Mouse (Mus musculus): ENCODE measurements around the gene Ccdc171.
"Not testable (repeated sequence)": the region's sequence is repeated elsewhere in the genome, so short reads cannot be mapped to it uniquely, and the experiment has no call there.

Ccdc171 gene

DNA sequence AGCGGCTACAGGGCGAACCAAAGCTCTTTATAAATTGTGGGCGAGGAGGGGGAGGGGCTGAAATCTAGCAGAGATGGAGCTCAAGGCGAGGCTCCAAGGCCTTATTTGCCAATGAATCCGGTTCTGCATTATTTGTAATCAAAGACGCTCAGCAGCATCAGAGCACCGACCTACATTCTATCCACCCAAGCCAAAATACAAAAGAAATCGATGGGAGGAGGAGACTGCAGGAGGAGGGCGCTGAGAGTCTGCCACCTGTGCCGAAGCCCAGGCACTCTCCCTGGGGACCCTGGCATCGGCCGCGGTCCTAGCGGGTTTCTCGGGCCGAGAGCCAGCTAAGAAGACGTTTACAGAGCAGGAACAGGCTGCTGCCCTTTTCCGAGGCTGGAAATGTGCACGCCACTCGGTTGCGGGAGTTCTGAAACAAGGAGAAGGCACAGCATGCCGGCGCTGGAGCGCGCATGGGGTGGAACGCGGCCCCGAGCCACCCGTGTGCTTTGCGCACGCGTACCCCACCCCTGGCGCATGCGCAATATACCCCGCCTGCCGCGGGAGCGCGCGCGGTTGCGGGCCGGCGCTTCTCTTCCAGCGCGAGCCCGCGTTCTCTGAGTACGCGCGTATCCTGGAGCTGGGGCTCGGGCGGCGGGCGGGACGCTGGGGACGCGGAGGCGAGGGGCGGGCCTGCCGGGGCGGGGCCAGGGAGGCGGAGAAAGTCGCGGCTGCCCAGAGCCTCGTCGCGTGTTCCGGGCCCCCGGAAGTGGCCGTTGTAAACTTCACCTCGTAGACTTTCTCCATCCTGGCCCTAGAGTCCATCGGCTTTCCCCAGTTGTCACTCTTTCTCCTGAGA, at the start of gene Ccdc171:
TSS of gene Ccdc171 (plus strand) at position 703 of the 847 bp plus-strand sequence.
- peak; percentile 86 for DNase-seq (ENCODE audit: low read depth, low spot score)

- DNase-seq (ENCODE audit: low read depth, low spot score) = no peak
Observed at GRCm38 (mm10) chr4:83485250-83485649, 40.1 kb upstream of the Ccdc171 start.

DNA sequence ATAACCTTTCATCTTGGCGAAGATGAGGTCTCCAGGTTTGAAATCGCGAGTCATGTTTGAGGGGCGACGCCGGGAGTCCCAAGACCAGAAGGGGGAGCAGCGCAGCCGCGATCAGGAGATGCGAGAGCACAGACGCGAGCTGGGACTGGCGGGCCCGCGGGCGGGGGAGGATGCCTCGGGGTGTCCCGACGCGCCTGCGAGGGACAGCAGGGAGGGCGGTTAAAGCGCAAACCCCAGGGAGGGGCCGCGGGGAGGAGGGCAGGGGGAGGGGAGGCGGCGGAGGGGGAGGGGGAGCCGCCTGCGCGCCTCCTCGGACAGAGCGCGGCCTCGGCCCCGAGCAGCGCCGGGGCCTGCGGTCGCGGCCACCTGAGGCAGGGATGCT, 39.6 kb upstream of the Ccdc171 start:
- peak; percentile 68 for DNase-seq (ENCODE audit: low read depth, low spot score)

DNA sequence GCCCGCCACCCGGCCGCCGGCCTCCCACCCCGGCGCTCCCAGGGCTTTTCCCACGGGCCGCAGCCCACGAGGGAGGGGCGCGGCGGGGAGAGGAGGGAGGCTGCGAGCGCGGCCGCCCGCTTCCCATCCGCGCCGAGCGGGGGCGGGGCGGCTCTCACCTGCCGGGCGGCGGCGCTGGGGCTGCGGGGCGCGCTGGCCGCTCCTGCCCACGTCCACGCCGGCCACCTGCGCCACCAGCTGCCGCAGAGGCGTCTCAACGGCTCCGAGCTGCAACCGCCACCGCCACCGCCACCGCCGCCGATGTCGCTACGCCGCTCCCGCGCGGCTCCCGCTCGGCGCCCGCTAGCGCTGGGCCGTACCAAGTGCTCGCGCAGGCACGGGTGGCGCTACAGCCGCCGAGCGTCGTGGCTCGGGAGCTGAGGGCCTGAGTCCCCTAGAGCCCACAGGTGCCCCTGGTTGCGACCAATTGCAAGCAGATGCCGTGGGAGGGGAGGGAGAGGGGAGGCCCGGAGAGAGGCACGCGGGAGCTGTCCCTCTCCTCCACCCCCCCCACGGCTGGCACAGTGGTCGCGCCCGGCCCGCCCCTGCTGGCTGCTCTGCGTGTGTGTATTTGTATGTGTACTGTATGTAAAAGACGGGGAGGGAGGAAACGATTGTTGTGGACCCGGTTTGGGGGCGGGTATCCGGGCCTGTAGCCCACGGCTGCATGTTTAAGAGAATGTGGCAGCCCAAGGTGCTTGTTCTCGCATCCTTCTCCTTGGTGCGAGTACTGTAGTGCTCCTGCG, 39.0 kb upstream of the Ccdc171 start, which contains the start of gene Psip1:
TSS of gene Psip1 (minus strand) at position 343 of the 785 bp plus-strand sequence.
- DNase-seq (ENCODE audit: low read depth, low spot score) = peak; percentile 75

DNA sequence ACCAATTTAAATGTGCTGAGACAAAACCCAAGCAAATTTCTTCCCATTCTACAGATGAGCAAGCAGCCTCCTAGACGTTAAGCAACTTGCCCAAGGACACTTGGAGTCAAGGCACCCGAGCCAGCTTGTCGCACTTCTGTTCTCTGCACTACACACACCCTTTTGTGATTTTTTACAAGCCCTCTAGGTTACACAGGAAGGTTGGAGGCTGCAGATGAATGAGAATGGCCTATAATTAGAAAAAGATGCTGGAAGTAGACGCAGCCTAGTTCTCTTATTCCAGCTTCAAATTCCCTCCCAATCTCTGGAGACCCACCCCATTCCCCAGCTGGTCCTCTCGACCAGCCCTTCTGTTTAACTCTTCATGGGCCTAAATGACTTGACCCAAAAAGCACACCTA, 36.2 kb upstream of the Ccdc171 start:
- no peak for DNase-seq (ENCODE audit: low read depth, low spot score)

DNA sequence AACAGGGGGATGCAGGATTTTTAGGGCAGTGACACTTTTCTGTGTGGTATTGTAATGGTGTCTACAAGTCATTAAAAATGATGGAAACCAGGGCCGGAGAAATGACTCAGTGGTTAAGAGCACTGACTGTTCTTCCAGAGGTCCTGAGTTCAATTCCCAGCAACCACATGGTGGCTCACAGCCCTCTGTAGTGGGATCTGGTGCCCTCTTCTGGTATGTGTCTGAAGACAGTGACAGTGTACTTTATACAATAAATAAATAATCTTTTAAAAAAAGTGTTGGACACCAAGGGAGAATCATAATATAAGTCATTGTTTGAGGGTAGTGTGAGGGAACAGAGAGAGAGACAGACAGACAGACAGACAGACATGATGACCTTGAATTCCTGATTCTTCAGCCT, 32.2 kb upstream of the Ccdc171 start:
- DNase-seq (ENCODE audit: low read depth, low spot score) = no peak

DNA sequence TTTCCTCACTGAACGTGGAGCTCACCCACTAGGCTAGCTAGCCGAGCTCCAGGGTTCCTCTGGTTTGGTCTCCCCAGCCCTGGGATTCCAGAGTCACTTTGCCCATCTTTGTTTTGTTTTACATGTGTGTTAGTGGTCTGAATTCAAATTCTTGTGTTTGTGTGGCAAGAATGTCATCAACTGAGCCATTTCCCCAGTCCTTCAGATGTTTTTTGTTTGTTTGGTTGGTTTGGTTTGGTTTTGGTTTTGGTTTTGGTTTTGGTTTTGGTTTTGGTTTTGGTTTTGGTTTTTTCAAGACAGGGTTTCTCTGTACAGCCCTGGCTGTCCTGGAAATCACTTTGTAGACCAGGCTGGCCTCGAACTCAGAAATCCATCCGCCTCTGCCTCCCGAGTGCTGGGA, 28.3 kb upstream of the Ccdc171 start:
- not testable (repeated sequence) for DNase-seq (ENCODE audit: low read depth, low spot score)

DNA sequence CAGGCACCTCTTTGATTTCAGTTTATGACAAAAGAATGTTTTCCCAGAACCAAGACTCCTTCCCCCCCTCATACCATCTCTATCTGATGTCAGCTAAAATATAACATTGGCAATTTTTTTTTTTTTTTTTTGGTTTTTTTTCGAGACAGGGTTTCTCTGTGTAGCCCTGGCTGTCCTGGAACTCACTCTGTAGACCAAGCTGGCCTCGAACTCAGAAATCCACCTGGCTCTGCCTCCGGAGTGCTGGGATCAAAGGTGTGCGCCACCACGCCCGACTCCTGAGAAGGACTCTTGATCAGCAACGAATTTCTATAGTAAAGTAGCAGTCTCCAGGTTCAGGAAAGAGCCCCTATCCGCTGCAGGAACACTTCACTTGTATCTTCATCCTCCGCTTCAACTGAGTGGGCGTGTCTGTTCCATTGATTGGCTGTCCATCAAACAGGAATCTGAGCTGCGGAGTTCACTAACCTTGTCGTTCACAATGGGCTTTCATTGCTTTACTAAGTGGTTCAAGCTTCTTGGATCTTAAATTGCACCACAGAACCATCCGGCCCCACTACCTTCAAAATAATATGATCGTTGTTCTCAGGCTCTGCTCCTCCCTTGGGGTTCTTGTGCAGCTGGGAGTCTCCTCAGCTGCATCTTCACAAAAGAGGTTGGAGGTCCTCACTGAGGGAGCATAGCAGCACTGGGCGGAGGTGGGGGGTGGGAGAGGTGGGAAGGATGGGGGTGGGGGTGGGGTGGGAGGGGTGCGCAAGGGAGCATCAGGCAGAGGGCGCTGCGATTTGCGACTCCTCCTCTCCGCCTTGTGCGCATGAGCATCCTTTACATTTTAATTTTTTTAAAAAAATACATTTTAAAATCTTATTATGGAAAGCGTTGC, 24.9 kb upstream of the Ccdc171 start:
- no peak for DNase-seq (ENCODE audit: low read depth, low spot score)

DNA sequence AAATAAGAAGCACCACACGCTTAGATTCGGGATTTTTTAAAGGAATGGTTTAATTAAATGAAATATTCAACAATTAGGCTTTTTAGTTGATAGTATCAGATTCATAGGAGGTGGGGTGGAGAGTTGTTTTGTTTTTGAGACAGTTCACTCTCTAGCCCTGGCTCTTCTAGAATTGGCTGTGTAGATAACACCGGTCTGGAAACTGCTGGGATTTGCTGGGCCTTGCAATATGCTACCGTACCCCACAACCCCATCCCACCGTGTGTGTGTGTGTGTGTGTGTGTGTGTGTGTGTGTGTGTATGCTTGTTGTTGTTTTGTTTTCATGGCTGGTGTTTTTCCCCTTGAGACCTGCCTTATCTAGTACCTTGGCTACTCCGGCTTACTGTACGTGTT, 24.3 kb upstream of the Ccdc171 start:
- DNase-seq (ENCODE audit: low read depth, low spot score) = no peak

DNA sequence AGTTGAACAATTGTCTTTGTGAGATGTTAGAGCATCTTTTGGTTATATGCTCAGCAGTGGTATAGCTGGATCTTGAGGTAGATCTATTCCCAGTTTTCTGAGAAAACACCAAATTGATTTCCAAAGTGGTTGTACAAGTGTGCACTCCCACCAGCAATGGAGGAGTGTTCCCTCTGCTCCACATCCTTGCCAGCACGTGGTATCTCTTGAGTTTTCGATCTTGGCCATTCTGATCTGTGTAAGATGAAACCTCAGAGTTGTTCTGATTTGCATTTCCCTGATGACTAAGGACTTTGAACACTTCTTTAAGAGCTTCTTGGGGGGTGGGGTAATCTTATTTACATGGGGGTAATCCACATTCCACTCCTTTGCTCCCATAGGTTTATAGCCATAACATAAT, 15.7 kb upstream of the Ccdc171 start:
- no peak for DNase-seq (ENCODE audit: low read depth, low spot score)

DNA sequence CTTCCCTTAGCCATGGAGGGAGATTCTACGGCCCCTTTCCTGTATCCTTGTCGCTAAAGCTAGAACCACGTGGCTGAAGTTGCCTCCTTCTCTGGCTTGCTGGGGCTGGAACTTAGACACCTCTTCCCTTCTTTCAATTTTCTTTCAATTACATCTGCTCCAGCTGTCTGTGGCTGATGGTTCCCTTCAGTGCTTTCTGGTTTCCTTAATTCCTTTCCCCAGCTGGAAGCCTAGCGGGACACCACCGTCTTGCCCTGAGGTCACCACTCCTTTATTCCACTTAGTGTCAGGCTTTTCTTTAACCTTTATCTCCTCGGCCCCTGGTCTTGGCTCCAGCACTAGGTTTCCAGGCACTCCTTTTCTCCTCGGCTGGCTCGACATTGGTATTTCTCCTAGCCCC, 14.3 kb upstream of the Ccdc171 start:
- DNase-seq (ENCODE audit: low read depth, low spot score) = no peak

- DNase-seq (ENCODE audit: low read depth, low spot score) = no peak
Observed at GRCm38 (mm10) chr4:83512217-83512616, 13.1 kb upstream of the Ccdc171 start.

DNA sequence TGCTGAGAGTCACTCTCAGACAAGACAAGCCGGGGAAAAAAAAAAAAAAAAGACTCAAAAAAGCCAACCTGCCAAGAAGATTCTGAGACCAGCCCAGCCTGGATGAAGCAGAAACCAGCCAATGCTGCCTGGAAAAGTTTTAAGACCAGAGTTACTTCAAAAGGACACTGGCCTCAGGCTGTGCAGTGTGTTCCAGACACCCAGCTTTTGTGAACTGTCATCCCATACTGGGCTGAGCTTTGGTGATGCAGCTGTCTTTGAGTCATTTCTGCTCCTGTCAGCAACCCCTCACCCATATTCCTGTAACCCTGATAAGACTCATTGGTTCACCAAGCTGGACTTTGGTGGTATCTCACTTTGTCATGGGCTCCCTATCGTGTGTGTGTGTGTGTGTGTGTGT, 12.7 kb upstream of the Ccdc171 start:
- DNase-seq (ENCODE audit: low read depth, low spot score) = no peak

DNA sequence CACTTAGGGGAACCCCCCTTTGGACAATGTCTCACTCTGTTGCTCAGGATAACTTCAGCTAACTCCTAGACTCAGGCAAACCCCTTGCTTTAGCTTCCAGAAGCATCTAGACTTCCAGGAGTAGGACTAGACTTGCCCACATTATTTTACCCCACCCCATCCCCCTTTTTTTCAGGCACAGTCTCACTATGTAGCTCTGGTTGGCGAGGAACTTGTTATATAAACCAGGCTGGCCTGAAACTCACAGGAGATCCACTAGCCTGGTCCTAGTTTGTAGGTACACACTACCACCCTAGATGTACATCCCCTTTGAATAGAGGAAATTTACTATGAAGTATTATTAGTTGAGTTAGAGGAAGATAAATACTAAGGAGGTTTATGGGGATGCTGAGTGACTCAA, 11.2 kb upstream of the Ccdc171 start:
- DNase-seq (ENCODE audit: low read depth, low spot score) = no peak

GRCm38 (mm10) chr4:83514976-83515669, 10.2 kb upstream of the Ccdc171 start:
- DNase-seq (ENCODE audit: low read depth, low spot score) = no peak

GRCm38 (mm10) chr4:83516144-83516543, 9.2 kb upstream of the Ccdc171 start:
- not testable (repeated sequence) for DNase-seq (ENCODE audit: low read depth, low spot score)

- no peak for DNase-seq (ENCODE audit: low read depth, low spot score)
Observed at GRCm38 (mm10) chr4:83519148-83519547, 6.2 kb upstream of the Ccdc171 start.

DNA sequence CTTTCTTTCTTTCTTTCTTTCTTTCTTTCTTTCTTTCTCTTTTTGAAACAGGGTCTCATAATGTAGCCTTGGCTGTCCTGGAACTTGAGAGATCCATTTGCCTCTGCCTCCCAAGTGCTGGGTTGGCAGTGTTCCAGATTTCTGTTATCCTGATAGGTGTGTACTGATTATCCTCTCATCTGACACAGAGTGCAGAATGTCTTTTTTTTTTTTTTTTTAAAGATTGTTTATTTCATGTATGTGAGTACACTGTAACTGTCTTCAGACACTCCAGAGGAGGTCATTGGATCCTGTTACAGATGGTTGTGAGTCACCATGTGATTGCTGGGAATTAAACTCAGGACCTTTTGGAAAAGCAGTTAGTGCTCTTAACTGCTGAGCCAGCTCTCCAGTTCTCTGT, 5.5 kb upstream of the Ccdc171 start:
- DNase-seq (ENCODE audit: low read depth, low spot score) = no peak

- DNase-seq (ENCODE audit: low read depth, low spot score) = no peak
Observed at GRCm38 (mm10) chr4:83520308-83520707, 5.0 kb upstream of the Ccdc171 start.

DNA sequence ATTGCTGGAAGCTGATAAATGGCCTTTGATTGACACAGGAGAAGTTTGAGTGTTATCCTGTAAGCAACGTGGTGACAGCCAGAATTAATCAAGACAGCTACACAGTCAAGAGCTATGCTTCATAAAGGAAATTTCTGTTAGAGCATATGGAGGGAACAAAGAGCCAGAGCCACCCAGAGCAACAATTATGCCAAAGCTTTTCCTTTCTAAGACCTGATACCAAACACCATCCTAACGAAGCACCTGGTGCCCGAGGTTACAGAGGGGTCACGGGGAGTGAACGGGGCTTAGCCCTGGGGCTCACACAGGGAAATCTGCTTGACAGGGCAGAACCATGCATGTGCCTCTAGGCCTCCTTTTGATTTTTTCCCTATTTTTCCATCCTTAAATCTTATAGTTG, 3.3 kb upstream of the Ccdc171 start:
- no peak for DNase-seq (ENCODE audit: low read depth, low spot score)

GRCm38 (mm10) chr4:83524456-83524842, 896 bp upstream of the Ccdc171 start:
- DNase-seq (ENCODE audit: low read depth, low spot score) = no peak

Measured in telencephalon, adult 2 months (tissue).